Mouse (Mus musculus) hindbrain, embryonic 14.5 days (tissue): ENCODE measurements around the gene Psen2. TPM values are rescaled to one million over a fixed set of nuclear protein-coding genes. Genes with fewer than 3 reads are reported as not detected.

Source experiments
- ATAC-seq: fragments of 200-750 bp; cut with Nextera tagmentation; 2 replicates; pipeline ENCODE4 v1.8.0; 2017; ENCODE audit warnings: moderate number of reproducible peaks, mild to moderate bottlenecking, moderate TSS enrichment, moderate library complexity; ENCODE audit not compliant: low FRiP score
- DNase-seq: peaks from one replicate; pipeline ENCODE4 v3.0.0-alpha.2; 2015; ENCODE audit warnings: low spot score
- H3K27ac ChIP-seq: fragments of 300-500 bp; sonication (generic); 2 replicates; pipeline ENCODE4 v1.5.1; 2014; ENCODE audit warnings: mild to moderate bottlenecking, moderate library complexity
- H3K27me3 ChIP-seq: fragments of 300-500 bp; sonication (generic); 2 replicates; pipeline ENCODE4 v1.6.1; 2014; ENCODE audit warnings: mild to moderate bottlenecking, low read length, mixed read lengths; ENCODE audit not compliant: control insufficient read depth, insufficient read depth
- H3K36me3 ChIP-seq: fragments of 300-500 bp; sonication (generic); replicated peaks from 2 replicates; pipeline ENCODE4 v1.6.1; 2014; ENCODE audit not compliant: control insufficient read depth, insufficient read depth
- H3K4me1 ChIP-seq: fragments of 300-500 bp; sonication (generic); replicated peaks from 2 replicates; pipeline ENCODE4 v1.6.1; 2014; ENCODE audit warnings: antibody characterized with exemption, low read length, mixed read lengths; ENCODE audit not compliant: control insufficient read depth, insufficient read depth
- H3K4me2 ChIP-seq: fragments of 300-500 bp; sonication (generic); replicated peaks from 2 replicates; pipeline ENCODE4 v1.6.1; 2014; ENCODE audit warnings: mild to moderate bottlenecking, moderate library complexity
- H3K4me3 ChIP-seq: fragments of 300-500 bp; sonication (generic); replicated peaks from 2 replicates; pipeline ENCODE4 v1.5.1; 2014; ENCODE audit warnings: mild to moderate bottlenecking, low read length
- H3K9ac ChIP-seq: fragments of 300-500 bp; sonication (generic); 2 replicates; pipeline ENCODE4 v1.6.1; 2014
- H3K9me3 ChIP-seq: fragments of 300-500 bp; sonication (generic); 2 replicates; pipeline ENCODE4 v1.6.1; 2016; ENCODE audit warnings: low read length; ENCODE audit not compliant: control insufficient read depth
- WGBS: fragments of 180-500 bp; shearing (Covaris S2); extraction: QIAGEN DNeasy Blood & Tissue Kit; methylation state at CpG from one replicate; pipeline ENCODE4 v1.1.7; 2014; 5-methylcytosine and 5-hydroxymethylcytosine counted together
- polyA plus RNA-seq: library from polyadenylated mRNA; unstranded; fragments of >200 nt; fragmentation: Nextera tagmentation; extraction: Ambion mirVana; gene quantifications from 2 replicates; pipeline ENCODE4 v1.2.1, GENCODE M21; 2014

Gene Psen2
- polyA plus RNA-seq, 1 experiment from 2014 or later: 16.5 TPM

- no peaks in the 10 kb centered on the region for H3K36me3 ChIP-seq
- no peaks in the 10 kb centered on the region for H3K9me3 ChIP-seq
- no peak overlapping the region for H3K27ac ChIP-seq
- H3K27me3 ChIP-seq: no peaks in the 10 kb centered on the region
- 89% methylated on average over 3 of the region's 3 CpGs for WGBS
- no peak overlapping the region for H3K9ac ChIP-seq
- H3K4me1 ChIP-seq: peaks cover 6% of the 10 kb centered on the region; the same call in 1 of the 2 replicates
- ATAC-seq (no peak), DNase-seq (no peak)
- H3K4me3 ChIP-seq: no peak overlapping the region
- H3K4me2 ChIP-seq: no peak overlapping the region
Observed at GRCm38 (mm10) chr1:180197956-180198355, 65.3 kb downstream of the Psen2 start.

DNA sequence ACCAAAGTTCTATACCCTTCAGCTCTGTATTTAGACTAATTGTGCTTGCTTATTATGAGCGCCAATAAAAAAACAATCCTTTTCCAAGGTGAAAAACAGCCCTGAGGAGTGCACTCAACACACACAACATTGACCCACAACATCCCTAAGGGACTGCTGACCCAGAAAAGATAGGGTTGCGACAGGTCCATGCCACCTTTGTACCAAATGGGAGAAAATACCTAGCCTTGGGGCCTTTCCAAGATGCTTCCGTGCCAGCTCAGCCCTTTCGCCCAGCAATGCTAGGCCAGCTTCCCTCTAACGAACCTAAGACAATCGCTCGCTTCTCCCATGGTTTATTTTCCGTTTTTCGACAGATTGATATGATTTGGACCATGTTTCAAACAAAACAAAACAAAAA, 66.7 kb downstream of the Psen2 start:
- Histone ChIP-seq H3K9me3 (no peaks in the 10 kb centered on the region), H3K9ac (no peak overlapping the region), H3K4me1 (peaks cover 6% of the 10 kb centered on the region; the same call in 1 of the 2 replicates), H3K27ac (no peak overlapping the region), H3K4me2 (peak overlapping the region; percentile 60), H3K4me3 (peak overlapping the region; percentile 58; the same call in 1 of the 2 replicates), H3K27me3 (no peaks in the 10 kb centered on the region), H3K36me3 (no peaks in the 10 kb centered on the region)
- no peak for DNase-seq
- WGBS: 93% methylated on average over 9 of the region's 9 CpGs
- ATAC-seq: no peak

- Histone ChIP-seq H3K9ac (peak overlapping the region; percentile 35; the same call in 1 of the 2 replicates), H3K4me1 (peaks cover 6% of the 10 kb centered on the region; the same call in 1 of the 2 replicates), H3K27me3 (no peaks in the 10 kb centered on the region), H3K27ac (no peak overlapping the region), H3K4me3 (peak overlapping the region; percentile 58), H3K4me2 (peak overlapping the region; percentile 60), H3K36me3 (no peaks in the 10 kb centered on the region), H3K9me3 (no peaks in the 10 kb centered on the region)
- 1% methylated on average over 57 of the region's 57 CpGs for WGBS
- peak; percentile 93 for DNase-seq
- peak; percentile 100 for ATAC-seq
Observed at GRCm38 (mm10) chr1:180195703-180196381, 67.4 kb downstream of the Psen2 start.

GRCm38 (mm10) chr1:180194781-180195471, 68.3 kb downstream of the Psen2 start:
- 31% methylated on average over 9 of the region's 9 CpGs for WGBS
- H3K9me3 ChIP-seq: no peaks in the 10 kb centered on the region
- H3K4me1 ChIP-seq: peaks cover 6% of the 10 kb centered on the region; the same call in 1 of the 2 replicates
- ATAC-seq (no peak), DNase-seq (no peak)
- H3K27ac ChIP-seq: no peak overlapping the region
- peak overlapping the region; percentile 58 for H3K4me3 ChIP-seq
- H3K27me3 ChIP-seq: no peaks in the 10 kb centered on the region
- peak overlapping the region; percentile 60 for H3K4me2 ChIP-seq
- H3K9ac ChIP-seq: peak overlapping the region; percentile 35; the same call in 1 of the 2 replicates
- no peaks in the 10 kb centered on the region for H3K36me3 ChIP-seq

- no peak overlapping the region for H3K4me2 ChIP-seq
- no peaks in the 10 kb centered on the region for H3K27me3 ChIP-seq
- H3K9ac ChIP-seq: no peak overlapping the region
- no peaks in the 10 kb centered on the region for H3K9me3 ChIP-seq
- H3K4me1 ChIP-seq: peaks cover 6% of the 10 kb centered on the region; the same call in 1 of the 2 replicates
- 89% methylated on average over 9 of the region's 9 CpGs for WGBS
- ATAC-seq (no peak), DNase-seq (no peak)
- H3K36me3 ChIP-seq: no peaks in the 10 kb centered on the region
- H3K4me3 ChIP-seq: no peak overlapping the region
- no peak overlapping the region for H3K27ac ChIP-seq
Observed at GRCm38 (mm10) chr1:180194048-180194447, 69.2 kb downstream of the Psen2 start.

DNA sequence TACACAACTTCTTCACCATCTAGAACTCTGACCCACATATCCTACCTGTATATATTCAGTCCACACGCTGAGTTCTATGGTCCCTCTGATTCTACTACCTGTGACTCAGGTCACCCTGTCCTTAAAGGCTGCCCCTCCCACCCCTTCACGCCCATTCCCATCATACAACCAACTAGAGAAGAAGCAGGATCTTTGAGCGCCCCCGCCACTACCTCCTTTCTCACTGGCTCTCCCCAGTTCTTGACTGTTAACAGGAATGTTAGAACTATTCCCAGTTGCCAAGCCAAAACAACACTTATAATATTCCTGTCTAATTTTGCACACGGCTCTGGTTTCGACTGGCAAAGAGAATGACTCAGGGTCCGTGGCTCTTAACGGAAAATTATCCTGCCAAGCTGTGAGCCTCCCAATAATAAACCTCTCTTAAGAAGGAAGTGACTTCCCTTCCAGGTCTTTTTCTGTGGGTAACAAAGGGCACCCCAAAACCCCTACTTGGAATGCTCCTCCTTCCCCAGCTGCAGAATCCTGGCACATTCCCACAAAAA, 69.8 kb downstream of the Psen2 start:
- Histone ChIP-seq H3K4me1 (peaks cover 6% of the 10 kb centered on the region; the same call in 1 of the 2 replicates), H3K27me3 (no peaks in the 10 kb centered on the region), H3K9me3 (no peaks in the 10 kb centered on the region), H3K4me3 (no peak overlapping the region), H3K4me2 (no peak overlapping the region), H3K9ac (no peak overlapping the region), H3K36me3 (no peaks in the 10 kb centered on the region), H3K27ac (no peak overlapping the region)
- WGBS: 88% methylated on average over 8 of the region's 8 CpGs
- ATAC-seq (no peak), DNase-seq (no peak)

DNA sequence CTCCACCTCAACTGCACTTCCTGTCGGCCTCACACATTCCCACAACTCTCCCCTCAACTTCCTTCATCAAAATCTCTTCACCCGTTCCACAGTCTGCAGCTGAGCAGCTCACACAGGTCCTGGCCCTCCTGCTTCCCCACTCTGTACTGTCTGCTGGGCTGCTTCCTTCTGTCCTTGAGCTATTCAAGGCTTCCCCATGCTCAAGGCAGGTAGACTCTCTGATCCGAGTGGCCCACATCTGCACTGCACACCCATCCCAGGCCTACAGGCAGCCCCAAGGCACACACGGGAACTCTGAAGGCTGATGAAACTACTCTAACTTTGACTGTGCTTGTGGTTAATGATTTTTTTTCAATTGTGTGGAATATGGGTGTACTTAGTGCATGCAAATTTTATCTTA, 70.4 kb downstream of the Psen2 start:
- WGBS: 57% methylated on average over 4 of the region's 4 CpGs
- no peak for DNase-seq
- Histone ChIP-seq H3K4me1 (peaks cover 6% of the 10 kb centered on the region; the same call in 1 of the 2 replicates), H3K36me3 (no peaks in the 10 kb centered on the region), H3K27me3 (no peaks in the 10 kb centered on the region), H3K9ac (no peak overlapping the region), H3K27ac (no peak overlapping the region), H3K4me2 (no peak overlapping the region), H3K4me3 (no peak overlapping the region), H3K9me3 (no peaks in the 10 kb centered on the region)
- no peak for ATAC-seq

DNA sequence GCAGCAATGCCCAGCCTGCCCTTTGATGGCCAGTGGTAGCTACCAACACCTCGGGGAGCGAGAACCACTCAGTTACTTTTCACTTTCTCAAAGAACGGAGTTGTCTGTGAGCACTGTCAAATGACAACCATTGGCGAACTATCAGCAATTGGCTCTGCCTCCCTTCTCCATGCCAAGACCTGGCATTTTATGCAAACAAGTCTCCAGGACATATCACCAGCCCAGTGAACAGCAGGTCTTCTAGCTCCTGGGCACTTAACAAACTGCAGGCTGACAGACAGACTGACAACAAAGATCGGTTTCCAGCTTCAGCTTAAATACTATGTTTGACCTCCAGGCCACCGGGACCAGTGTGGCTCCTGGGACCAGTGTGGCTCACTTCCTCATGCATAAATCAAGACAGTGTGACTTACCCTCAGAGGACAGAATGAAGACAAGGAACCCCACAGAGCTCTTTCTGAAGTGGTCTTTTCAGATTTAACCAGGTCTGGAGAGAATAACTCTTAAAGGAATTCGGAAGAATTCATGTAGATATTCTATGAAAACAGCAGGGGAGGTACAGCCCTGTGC, 71.5 kb downstream of the Psen2 start:
- Histone ChIP-seq H3K4me1 (peaks cover 6% of the 10 kb centered on the region; the same call in 1 of the 2 replicates), H3K9ac (no peak overlapping the region), H3K36me3 (no peaks in the 10 kb centered on the region), H3K4me2 (no peak overlapping the region), H3K27ac (no peak overlapping the region), H3K27me3 (no peaks in the 10 kb centered on the region), H3K9me3 (no peaks in the 10 kb centered on the region), H3K4me3 (no peak overlapping the region)
- WGBS: 65% methylated on average over 7 of the region's 7 CpGs
- no peak for DNase-seq
- ATAC-seq: no peak

GRCm38 (mm10) chr1:180191112-180191511, 72.1 kb downstream of the Psen2 start:
- ATAC-seq (no peak), DNase-seq (no peak)
- Histone ChIP-seq H3K4me1 (peaks cover 6% of the 10 kb centered on the region; the same call in 1 of the 2 replicates), H3K9ac (no peak overlapping the region), H3K9me3 (no peaks in the 10 kb centered on the region), H3K4me3 (no peak overlapping the region), H3K36me3 (no peaks in the 10 kb centered on the region), H3K27me3 (no peaks in the 10 kb centered on the region), H3K4me2 (no peak overlapping the region), H3K27ac (no peak overlapping the region)
- WGBS: 90% methylated on average over 8 of the region's 8 CpGs
